Mouse (Mus musculus) T-helper 2 cell (primary cell): Measurements from ENCODE around the gene Mtmr3.
"Not testable (repeated sequence)": the region's sequence is repeated elsewhere in the genome, so short reads cannot be mapped to it uniquely, and the experiment has no call there.

Experiments used
- in situ Hi-C: fragments of 300-600 bp; cut with MboI, MseI; formaldehyde crosslinking; loops from one replicate; pipeline ENCODE4 v1.15.1; 2025; ENCODE audit warnings: high pct_unique_total_duplicates

Gene Mtmr3

DNA sequence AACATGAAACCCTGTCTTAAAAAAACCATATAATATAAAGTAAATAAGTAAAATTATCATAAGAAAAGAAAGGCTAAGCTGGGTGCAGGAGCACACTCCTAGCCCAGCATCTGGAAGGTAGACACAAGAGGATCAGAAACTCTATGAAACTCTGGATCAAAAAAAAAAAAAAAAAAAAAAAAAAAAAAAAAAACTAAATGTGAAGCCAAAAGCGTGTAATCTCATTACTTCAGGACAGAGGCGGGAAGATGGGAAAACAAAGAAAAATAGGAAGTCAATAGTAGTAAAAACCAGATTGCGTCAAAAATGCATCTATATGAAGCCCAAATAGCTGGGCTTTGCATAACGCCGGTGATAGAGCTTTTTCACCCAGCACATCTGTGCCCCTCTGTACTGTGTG, 7.2 kb upstream of the Mtmr3 start:
- in situ Hi-C loops = no loop called here

DNA sequence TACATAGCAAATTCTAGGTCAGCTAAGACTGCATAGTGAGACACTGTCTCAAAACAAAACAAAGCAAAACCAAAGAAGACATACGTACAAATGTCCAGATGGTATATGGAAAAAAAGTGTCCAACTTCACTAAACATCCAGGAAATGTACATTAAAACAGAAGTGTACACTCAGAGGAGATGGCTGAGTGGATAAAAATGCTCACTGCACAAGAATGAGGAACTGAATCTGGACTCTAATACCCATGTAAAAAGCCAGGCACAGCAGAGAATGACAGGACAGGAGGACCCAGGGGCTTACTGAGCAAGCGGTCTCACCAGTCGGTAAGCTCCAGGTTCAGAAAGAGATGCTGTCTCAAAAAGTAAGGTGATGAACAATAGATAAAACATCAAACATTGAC, 5.3 kb upstream of the Mtmr3 start:
- in situ Hi-C loops = no loop called here

DNA sequence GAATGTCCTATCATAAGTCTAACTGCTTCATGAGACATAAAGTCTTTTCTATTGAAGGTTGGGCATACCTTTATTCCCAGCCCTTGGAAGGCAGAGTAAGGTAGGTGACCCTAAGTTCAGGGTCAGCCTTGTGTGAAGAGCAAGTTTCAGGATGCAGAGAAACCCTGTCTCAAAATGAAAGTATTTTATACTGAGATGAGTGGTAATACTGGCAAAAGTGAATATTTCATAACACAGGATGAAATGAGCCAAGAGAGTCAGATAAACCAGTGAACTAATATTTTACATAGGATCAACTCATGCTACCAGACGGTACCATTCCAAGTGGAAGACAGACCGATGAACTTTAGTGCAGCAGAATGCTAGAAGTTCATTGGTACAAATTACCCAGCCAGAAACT, 3.7 kb upstream of the Mtmr3 start:
- in situ Hi-C loops = no loop called here

DNA sequence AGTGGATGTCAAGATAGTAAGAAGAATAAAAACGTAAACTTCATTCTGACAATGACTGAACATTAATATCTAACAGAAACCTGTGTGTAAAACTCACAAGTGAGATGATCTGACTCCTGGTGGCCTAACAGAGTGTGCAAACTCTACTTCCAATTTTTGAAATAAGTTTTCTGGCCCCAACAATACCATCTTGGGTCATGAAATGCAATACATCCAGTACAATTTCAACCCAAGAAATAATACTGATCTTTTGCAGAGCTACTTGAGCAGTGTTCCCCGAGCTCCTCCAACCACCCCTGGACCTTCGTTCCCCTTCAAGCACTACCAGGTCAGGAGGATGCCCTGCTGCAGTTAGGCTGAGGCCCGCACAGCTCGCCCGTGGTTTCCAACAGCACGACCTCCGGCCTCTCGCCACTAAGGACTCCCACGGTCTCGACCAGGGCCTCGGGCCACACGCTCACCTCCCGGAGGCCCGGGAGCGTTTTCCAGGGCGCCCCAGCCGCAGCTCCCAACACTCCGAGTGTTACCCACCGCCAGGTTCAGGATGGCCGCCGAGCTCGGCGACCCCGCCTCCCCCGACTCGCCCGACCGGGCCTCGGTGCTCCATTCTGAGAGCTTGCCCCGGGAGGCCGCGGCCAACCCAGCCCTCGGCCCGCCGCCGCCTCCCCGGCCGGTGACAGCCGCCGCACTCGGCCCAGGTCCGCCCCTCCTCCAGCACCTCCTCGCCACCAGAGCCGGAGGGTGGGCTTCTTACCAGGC, 635 bp downstream of the Mtmr3 start:
- in situ Hi-C loops = no loop called here

DNA sequence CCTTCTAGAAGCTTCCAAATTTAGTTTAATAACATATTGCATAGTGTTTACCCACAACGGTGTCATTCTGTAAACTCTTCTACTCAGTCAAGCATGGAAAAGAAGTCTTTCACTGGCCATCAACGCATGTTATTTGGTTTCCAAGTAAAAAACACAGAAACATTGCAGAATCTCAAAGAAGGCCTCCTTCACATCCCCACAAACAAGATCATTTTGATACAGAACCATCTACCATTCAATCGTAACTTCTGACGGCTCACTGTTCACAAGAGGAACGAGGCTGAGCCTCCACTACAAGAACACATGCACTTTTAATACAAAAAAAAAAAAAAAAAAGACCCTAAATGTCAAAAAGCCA, 1.2 kb downstream of the Mtmr3 start:
- in situ Hi-C loops = no loop called here

DNA sequence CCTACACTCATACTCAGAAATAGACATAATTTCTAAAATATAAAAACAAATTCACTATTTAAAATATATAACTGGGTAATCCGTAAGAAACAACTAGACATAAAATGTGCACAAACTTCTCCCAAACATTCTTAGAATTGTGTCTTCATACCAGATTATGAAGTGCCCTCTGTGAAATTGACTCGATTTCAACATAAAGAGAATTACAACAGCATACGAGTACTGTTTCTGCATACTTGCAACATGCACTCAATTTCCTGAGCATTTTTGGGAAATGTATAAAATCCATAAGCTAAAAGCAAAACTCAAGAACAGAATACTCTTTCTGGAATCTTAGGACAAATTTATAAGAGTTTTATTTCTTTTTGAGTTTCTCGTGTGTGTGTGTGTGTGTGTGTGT, 2.9 kb downstream of the Mtmr3 start:
- in situ Hi-C loops = no loop called here

DNA sequence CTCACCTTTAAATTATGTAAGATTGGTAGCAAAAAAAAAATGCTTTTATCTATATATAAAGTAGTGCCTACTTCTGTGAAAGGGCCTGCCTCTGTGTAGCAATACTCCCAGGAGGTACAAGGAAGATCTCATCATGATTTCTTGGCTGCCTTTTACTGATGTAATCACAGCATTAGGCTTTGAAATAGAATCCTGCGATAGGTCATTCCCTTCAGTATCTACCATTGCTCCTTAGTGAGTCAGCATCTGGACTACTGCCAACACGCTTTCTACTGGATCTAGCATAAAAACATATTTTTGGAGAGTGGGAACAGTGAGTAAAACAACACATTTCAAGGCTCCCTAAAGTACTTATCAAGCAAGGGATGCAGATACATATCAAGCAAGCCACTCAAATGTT, 16.0 kb downstream of the Mtmr3 start:
- in situ Hi-C loops = no loop called here

DNA sequence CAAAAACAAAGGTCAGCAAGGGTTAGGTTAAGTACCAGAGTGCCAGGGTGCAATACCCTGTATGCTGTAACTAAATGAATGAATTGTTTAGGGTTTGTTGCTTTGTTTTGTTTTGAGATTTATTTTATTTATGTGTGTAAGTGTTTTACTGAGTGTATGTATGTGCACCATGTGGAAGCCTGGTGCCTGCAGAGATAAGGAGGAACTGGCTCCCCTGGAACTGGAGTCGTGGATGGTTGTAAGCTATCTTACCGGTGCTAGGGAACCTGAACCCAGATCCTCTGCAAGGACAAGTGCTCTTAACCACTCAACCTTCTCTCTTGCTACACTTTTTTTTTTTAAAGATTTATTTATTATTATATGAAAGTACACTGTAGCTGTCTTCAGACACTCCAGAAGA, 17.6 kb downstream of the Mtmr3 start:
- in situ Hi-C loops = no loop called here

DNA sequence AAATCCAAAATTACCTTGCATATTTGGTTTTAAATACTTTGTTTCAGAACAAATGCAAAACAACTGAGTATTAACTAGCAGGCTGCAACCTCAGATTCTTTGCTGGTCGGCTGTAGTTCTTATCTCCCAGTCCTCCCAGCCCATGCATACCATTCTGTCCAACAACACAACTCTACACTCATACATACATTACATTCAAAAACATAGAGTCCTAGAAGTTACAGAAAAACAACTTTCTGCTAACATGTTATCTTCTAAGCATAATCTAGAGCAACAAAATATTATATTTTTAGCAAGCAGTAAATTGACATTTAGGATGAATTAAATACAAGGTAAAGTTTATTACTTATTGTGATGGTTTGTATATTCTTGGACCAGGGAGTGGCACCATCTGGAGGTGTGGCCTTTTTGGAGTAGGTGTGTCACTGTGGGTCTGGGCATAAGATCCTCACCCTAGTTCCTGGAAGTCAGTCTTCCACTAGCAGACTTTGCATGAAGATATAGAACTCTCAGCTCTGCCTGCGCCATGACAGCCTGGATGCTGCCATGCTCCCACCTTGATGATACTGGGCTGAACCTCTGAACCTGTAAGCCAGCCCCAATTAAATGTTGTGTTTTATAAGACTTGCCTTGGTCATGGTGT, 18.5 kb downstream of the Mtmr3 start:
- in situ Hi-C loops = not testable (repeated sequence)

DNA sequence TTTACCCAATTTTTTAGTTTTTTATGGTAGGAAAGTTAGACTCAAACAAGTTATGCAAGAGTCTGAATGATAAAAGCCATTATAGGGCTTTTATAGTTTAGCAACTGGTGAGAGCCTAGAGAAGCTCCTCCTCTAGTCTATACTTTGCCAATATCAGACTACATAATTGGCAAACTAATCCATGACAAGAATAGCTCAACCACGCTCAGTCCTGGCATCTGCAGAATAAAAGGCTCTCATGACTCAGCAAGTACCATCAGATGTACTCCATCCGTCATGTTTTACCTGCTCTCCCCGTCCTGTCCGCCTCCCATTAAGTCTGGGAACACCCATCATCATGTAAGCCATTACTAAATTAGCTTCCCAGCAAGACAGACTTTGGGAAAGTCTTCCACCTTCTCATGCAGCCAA, 23.2 kb downstream of the Mtmr3 start:
- in situ Hi-C loops = no loop called here

DNA sequence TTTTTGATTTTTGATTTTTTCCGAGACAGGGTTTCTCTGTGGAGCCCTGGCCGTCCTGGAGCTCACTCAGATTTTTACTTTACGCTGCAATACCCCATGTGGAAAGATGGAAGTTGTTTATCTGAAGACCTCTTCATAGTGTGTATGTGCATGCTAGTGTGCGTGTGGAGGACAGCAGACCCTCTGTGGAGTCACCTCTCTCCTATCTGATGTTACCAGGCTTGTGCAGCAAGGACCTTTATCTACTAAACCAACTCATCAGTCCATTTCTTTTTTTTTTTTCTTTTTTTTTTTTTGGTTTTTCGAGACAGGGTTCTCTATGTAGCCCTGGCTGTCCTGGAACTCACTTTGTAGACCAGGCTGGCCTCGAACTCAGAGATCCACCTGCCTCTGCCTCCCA, 28.3 kb downstream of the Mtmr3 start:
- in situ Hi-C loops = no loop called here

DNA sequence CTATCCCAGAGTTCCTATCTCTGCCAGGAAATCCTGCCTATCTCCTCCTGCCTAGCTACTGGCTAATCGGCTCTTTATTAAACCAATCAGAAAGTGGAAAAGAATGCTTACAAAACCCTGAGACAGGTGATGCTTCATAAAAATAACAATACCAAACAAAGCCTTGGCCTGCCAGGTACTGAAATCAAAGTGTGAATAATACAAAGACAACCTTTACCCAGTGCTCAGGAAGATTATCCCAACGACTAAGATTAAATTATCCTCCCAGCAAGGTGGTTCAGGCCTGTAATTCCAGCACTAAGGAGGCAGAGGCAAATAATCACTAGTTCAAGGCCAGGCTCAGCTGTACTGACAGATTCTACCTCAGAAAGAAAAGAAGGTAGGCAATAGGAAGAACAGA, 29.1 kb downstream of the Mtmr3 start:
- in situ Hi-C loops = no loop called here

DNA sequence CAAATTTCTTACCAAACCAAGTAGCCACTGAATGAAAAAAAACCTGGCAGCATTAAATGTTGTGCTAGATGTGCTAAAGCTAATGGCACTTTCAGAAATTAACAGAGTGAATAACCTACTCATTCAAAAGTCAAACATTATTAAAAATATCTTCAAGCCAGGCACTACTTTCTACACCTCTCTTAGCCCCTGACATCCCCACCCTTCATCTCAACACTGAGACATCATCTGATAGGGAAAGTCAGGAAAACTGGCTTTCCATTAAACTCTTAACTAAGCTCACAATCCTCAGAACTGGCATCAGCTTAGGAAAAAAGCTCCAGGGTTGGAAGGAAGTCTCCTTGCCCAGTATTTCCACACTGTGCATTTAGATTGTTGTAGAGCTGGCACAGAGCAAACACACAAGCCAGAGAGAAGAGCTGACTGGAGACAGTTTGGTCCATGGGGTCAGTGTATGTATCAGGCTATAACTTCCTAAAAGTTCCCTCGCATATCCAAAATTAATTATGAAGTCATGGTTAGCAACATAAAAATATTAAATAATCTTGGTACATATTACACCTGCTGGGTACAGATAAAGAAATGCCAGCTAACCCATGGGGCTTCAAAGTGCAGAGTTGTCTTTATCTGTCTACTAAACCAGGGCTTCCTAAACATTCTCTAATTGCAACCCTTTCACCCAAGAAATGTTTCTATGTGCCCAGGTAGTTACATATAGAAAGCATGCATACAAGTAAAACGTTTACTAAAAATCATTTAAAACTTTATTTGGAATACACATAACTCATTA, 41.2 kb downstream of the Mtmr3 start:
- in situ Hi-C loops = no loop called here

DNA sequence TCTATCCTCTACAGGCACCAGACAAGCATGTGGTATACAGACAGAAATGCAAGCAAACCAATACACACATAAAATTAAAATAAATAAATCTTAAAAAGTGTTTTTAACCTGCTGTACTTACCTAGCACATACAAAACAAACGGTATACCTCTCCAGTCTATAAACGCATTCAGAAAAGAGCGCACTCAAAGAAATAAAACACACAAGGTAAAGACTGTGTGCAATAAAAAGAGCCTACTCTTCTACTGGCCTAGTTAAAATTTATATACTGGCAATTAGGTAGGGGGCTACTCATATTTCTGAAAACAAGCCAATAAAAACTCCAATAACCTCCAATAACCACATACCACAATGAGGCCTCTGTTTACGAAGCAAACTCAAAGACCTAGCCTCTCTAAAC, 47.1 kb downstream of the Mtmr3 start:
- in situ Hi-C loops = no loop called here

DNA sequence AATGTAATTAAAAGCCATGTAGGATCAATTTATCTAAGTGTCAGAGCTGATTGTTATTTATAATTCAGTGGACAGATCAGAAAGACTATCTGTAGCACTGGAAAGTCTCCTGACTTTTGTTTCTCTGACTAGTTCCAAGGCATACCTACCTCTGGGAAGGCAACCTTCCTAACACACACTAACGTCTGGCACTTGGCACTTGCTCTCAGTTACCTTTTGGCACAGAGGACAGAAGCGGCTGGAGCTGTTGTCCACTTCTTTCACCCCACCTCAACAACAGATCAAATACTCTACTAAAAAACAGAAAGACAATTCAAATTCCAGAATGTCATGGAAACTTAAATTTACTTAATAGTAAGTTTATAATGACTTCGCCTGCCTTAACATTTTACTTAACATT, 48.7 kb downstream of the Mtmr3 start:
- in situ Hi-C loops = no loop called here

DNA sequence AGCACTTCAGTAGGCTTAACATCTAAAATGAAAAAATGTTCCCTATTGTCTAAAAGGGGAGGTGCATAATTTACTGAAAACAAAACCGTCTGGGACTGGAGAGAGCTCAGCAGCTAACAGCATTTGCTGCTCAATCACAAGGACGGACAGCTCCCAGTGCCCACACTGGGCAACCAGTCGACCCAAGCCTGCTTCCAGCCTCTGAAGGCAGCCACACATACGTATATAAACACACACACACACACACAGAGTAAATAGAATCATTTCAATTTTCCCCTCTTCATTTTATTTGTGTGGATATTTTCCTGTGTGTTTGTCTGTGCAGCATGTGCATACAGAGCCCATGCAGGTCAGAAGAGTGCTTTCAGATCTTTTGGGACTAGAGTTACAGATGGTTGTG, 49.3 kb downstream of the Mtmr3 start:
- in situ Hi-C loops = no loop called here

DNA sequence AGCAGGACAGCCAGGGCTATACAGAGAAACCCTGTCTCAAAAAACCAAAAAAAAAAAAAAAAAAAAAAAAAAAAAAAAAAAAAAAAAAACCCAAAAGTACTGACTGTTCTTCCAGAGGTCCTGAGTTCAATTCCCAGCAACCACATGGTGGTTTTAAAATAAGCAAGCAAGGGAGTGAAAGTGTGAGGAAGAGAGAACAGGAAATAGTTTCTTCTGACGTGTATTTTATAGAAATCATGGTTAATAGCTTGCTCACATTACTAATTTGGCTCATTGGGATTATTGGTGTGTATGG, 50.1 kb downstream of the Mtmr3 start:
- in situ Hi-C loops = not testable (repeated sequence)

DNA sequence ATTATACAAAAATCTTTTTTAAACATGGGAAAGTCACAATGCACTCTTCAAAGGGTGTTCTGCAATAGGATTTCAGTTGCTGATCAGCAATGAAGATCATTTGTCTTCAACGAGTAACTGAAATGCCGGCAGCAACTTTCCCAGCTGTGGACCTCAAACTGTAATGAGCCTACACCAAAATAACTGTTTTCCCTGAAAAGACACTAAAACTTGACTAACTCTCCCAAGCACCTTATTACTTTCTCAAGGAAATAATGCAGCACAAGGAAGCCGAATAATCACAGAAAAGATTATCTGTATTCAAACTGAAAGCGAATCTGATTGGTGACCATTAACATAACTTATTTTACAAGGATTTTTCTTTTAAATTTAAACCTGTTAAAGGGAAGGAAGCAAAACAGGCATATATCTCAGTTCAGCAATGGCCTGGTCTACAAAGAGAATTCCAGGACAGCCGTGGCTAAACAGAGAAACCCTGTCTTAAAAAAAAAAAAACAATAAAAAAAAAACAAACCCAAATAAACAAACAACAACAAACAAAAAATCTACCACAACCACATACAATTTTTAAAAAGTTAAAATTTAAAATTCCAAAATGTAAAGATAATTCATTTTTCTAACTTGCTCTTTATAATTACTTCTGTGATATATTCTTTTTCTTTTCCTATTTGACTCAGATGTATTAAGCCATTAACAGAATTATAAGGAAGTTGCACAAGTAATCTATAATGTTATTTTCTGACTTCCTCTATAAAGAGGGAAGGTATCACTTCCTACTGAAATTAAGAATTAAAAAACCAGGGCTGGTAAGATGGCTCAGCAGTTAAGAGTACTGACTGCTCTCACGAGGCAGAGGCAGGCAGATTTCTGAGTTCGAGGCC, 50.7 kb downstream of the Mtmr3 start:
- in situ Hi-C loops = no loop called here

DNA sequence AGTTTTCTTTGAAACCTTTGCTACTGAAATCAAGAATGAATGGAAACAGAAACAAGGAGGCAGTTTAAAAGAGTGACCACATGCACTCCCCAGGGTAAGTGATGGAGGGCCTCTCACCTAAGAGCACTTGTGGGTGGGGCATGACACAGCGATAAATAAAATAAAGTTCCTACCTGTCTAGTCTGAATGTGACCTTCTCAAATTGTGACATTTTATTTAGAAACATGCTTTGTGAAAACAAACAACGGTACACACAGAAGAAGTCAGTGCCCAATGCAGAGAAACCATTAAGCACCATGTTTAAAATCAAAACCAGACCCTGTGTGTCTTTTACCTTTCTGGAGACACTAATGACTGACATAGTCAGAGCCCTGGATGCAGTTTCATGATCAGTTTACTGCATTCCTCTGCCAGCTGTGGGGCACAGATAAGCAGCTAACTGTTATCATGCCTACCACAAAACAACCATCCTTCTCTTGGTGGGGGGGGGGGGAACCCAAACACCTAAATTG, 51.6 kb downstream of the Mtmr3 start:
- in situ Hi-C loops = no loop called here

DNA sequence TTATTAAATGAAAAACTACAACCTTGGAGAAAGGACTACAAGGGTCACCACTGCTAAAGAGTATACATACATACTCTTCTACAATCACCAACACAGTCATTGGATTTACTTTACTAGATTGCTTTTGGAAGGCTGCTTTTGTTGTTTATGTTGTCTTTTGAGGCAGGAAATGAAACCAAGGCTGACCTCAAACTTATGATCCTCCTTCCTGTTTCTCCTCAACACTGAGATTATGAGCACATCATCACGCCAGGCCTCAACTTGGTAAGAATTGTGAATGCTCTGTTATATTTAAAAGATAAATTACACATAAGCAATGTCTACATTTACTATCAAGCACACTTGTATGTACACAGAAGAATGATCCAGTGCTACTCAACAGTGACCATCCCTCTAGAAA, 58.0 kb downstream of the Mtmr3 start:
- in situ Hi-C loops = no loop called here

DNA sequence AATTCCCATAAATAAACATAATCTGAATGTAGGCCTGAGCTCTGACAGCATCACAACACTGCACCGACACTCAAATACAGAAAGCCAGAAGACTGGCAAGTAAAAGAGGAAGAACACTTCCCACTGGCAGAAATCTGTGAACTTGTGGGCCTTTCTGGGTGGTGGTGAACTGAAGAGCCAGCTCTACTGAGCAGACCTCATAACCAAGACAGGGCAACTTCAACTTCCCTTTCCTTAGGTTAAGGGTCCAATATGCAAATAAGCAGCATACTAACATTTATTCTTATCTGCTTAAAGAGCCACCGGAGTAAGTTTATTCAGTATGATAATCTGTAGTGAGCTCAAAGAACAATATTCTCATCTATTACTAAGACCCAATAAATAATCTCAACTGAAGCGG, 67.5 kb downstream of the Mtmr3 start:
- in situ Hi-C loops = no loop called here

DNA sequence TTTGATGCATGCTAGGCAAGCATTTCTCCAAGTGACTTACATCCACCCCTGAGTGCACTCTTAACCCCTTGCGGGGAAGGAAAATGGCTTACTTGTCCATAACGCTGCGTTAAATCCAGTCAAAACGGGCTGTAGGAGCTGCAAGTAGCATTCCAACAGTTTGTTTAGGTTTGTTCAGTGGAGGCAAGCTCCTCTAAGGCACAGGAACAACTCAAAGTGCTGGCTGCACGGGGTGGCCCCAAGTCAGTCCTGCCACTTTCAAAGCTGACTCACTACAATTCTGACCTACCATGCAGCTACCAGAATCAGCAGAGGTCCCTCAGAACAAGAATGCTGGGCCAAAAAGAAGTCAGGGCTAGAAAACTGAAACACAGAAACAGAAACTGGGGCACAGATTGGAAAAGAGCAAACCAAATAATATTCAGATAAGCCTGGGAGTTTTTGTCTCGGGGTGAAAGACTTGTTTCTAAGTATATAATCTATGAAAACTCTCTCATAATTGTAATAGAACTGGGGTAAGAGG, 72.5 kb downstream of the Mtmr3 start:
- in situ Hi-C loops = no loop called here
